Mouse (Mus musculus) E14TG2a.4 (cell line): ENCODE measurements around the gene Samsn1.

ENCODE experiments used
- CTCF ChIP-seq: conservative IDR thresholded peaks from 2 replicates; pipeline ENCODE4 v1.5.1; 2014; ENCODE audit warnings: low read length
- NANOG ChIP-seq: IDR thresholded peaks from 2 replicates; pipeline ENCODE4 v1.6.1; 2014; ENCODE audit warnings: borderline replicate concordance, low read length, mixed read lengths
- POU5F1 ChIP-seq: IDR thresholded peaks from 2 replicates; pipeline ENCODE4 v1.6.1; 2014; ENCODE audit warnings: low read length, borderline replicate concordance

DNA sequence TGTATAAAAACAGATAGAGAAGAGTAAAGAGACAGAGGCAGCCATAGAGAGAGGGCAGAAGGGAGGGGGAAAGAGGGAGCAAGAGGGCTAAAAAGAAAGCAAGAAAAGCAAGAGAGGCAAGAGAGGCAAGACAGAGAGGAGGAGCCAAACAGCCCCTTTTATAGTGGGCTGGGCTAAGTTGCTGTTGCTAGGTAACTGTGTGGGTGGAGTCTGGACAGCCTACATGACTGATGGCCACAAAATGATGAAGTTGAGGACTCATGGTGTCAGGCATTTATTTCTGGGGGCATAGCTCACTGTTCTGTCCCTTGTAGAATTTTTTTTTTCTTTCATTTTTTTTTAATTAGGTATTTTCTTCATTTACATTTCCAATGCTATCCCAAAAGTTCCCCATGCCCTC is 195.6 kb downstream of the Samsn1 start:
- no peak for TF ChIP-seq CTCF
- no peak for TF ChIP-seq POU5F1
- TF ChIP-seq NANOG, result no peak
